Mouse (Mus musculus) heart, embryonic 14.5 days (tissue): ENCODE measurements around the gene Snx29. TPM values are rescaled to one million over a fixed set of nuclear protein-coding genes. Genes with fewer than 3 reads are reported as not detected.

ENCODE experiments used
- ATAC-seq: fragments of 200-750 bp; cut with Nextera tagmentation; 2 replicates; pipeline ENCODE4 v1.8.0; 2017; ENCODE audit warnings: low read depth, moderate TSS enrichment; ENCODE audit not compliant: insufficient number of reproducible peaks, insufficient read depth, low FRiP score
- H3K27ac ChIP-seq, 2 experiments: fragments of 200-500 bp in 1 of 2; fragments of 300-500 bp in 1 of 2; sonication (generic) in 1 of 2; replicated peaks in 1 of 2; 2 replicates each; pipeline ENCODE4 v1.5.1; 2012 to 2014; ENCODE audit warnings: low read depth in 2 of 2, low read length in 2 of 2, control low read depth in 1 of 2, mild to moderate bottlenecking in 1 of 2, mixed read lengths in 1 of 2; ENCODE audit not compliant: control insufficient read depth in 1 of 2, insufficient read depth in 1 of 2
- H3K27me3 ChIP-seq: fragments of 300-500 bp; sonication (generic); 2 replicates; pipeline ENCODE4 v1.6.1; 2014; ENCODE audit warnings: mild to moderate bottlenecking, low read length, control low read depth; ENCODE audit not compliant: control insufficient read depth, insufficient read depth
- H3K36me3 ChIP-seq: fragments of 300-500 bp; sonication (generic); 2 replicates; pipeline ENCODE4 v1.6.1; 2014; ENCODE audit warnings: mild to moderate bottlenecking, control low read depth, low read length, mixed read lengths; ENCODE audit not compliant: control insufficient read depth, insufficient read depth
- H3K4me1 ChIP-seq, 2 experiments: fragments of 200-500 bp in 1 of 2; fragments of 300-500 bp in 1 of 2; sonication (generic) in 1 of 2; 2 replicates each; pipeline ENCODE4 v1.6.1; 2012 to 2014; ENCODE audit warnings: low read length in 2 of 2, control low read depth in 1 of 2, mixed read lengths in 1 of 2; ENCODE audit not compliant: control insufficient read depth in 2 of 2, insufficient read depth in 2 of 2
- H3K4me2 ChIP-seq: fragments of 300-500 bp; sonication (generic); 2 replicates; pipeline ENCODE4 v1.6.1; 2014; ENCODE audit warnings: mild to moderate bottlenecking, low read length
- H3K4me3 ChIP-seq, 2 experiments: fragments of 200-500 bp in 1 of 2; fragments of 300-500 bp in 1 of 2; sonication (generic) in 1 of 2; 2 replicates each; pipeline ENCODE4 v1.5.1; 2012 to 2014; ENCODE audit warnings: low read length in 2 of 2, mild to moderate bottlenecking in 2 of 2, control low read depth in 1 of 2, low read depth in 1 of 2, moderate library complexity in 1 of 2; ENCODE audit not compliant: control insufficient read depth in 1 of 2, insufficient read depth in 1 of 2
- H3K9ac ChIP-seq: fragments of 300-500 bp; sonication (generic); 2 replicates; pipeline ENCODE4 v1.6.1; 2014; ENCODE audit warnings: mild to moderate bottlenecking, low read length
- H3K9me3 ChIP-seq: fragments of 300-500 bp; sonication (generic); 2 replicates; pipeline ENCODE4 v1.6.1; 2016; ENCODE audit warnings: low read length, control low read depth; ENCODE audit not compliant: control insufficient read depth
- WGBS: fragments of 180-500 bp; shearing (Covaris S2); extraction: QIAGEN DNeasy Blood & Tissue Kit; methylation state at CpG from one replicate; pipeline ENCODE4 v1.1.7; 2014; 5-methylcytosine and 5-hydroxymethylcytosine counted together
- polyA plus RNA-seq: library from polyadenylated mRNA; unstranded; fragments of >200 nt; fragmentation: Nextera tagmentation; extraction: Ambion mirVana; gene quantifications from 2 replicates; pipeline ENCODE4 v1.2.1, GENCODE M21; 2014

Gene Snx29
- polyA plus RNA-seq, 1 experiment from 2014 or later: 7.7 TPM

GRCm38 (mm10) chr16:11713265-11713865 lies 390.7 kb downstream of the Snx29 start:
- Histone ChIP-seq H3K27ac (no peak overlapping the region), H3K9me3 (no peaks in the 10 kb centered on the region), H3K4me1 (peaks cover 5 to 11% of the 10 kb centered on the region in 2 experiments), H3K9ac (no peak overlapping the region), H3K4me2 (no peak overlapping the region), H3K4me3 (no peak overlapping the region), H3K27me3 (no peaks in the 10 kb centered on the region), H3K36me3 (no peaks in the 10 kb centered on the region)
- 51% methylated on average over 2 of the region's 2 CpGs for WGBS
- no peak; the same call in 1 of the 2 replicates for ATAC-seq

- H3K4me2 ChIP-seq: no peak overlapping the region
- no peaks in the 10 kb centered on the region for H3K27me3 ChIP-seq
- H3K9me3 ChIP-seq: no peaks in the 10 kb centered on the region
- no peak overlapping the region for H3K9ac ChIP-seq
- ATAC-seq: no peak
- H3K27ac ChIP-seq: no peak overlapping the region
- H3K36me3 ChIP-seq: no peaks in the 10 kb centered on the region
- no peak overlapping the region for H3K4me3 ChIP-seq
- WGBS: 87% methylated on average over 1 of the region's 1 CpGs
- H3K4me1 ChIP-seq: no peaks in the 10 kb centered on the region; a peak in 1 of 4 replicates
Observed at GRCm38 (mm10) chr16:11716932-11717331, 394.2 kb downstream of the Snx29 start.

GRCm38 (mm10) chr16:11725901-11726300 lies 403.2 kb downstream of the Snx29 start:
- no peaks in the 10 kb centered on the region for H3K4me1 ChIP-seq
- no peak for ATAC-seq
- WGBS: 80% methylated on average over 2 of the region's 2 CpGs
- no peaks in the 10 kb centered on the region for H3K27me3 ChIP-seq
- H3K36me3 ChIP-seq: no peaks in the 10 kb centered on the region
- H3K4me3 ChIP-seq: no peak overlapping the region
- H3K9me3 ChIP-seq: no peaks in the 10 kb centered on the region
- no peak overlapping the region for H3K9ac ChIP-seq
- H3K27ac ChIP-seq: no peak overlapping the region
- H3K4me2 ChIP-seq: no peak overlapping the region

GRCm38 (mm10) chr16:11727331-11727730 lies 404.6 kb downstream of the Snx29 start:
- no peak overlapping the region for H3K9ac ChIP-seq
- H3K27ac ChIP-seq: no peak overlapping the region
- no peaks in the 10 kb centered on the region for H3K4me1 ChIP-seq
- H3K4me2 ChIP-seq: no peak overlapping the region
- no peak for ATAC-seq
- no peak overlapping the region for H3K4me3 ChIP-seq
- H3K9me3 ChIP-seq: no peaks in the 10 kb centered on the region
- H3K27me3 ChIP-seq: no peaks in the 10 kb centered on the region
- WGBS: 90% methylated on average over 9 of the region's 9 CpGs
- H3K36me3 ChIP-seq: no peaks in the 10 kb centered on the region

GRCm38 (mm10) chr16:11728131-11728530 lies 405.4 kb downstream of the Snx29 start:
- Histone ChIP-seq H3K27ac (no peak overlapping the region), H3K4me3 (no peak overlapping the region), H3K9me3 (no peaks in the 10 kb centered on the region), H3K4me2 (no peak overlapping the region), H3K36me3 (no peaks in the 10 kb centered on the region), H3K27me3 (no peaks in the 10 kb centered on the region), H3K9ac (no peak overlapping the region), H3K4me1 (no peaks in the 10 kb centered on the region)
- WGBS: 58% methylated on average over 3 of the region's 3 CpGs
- ATAC-seq: no peak

GRCm38 (mm10) chr16:11728627-11729026 lies 405.9 kb downstream of the Snx29 start:
- no peaks in the 10 kb centered on the region for H3K27me3 ChIP-seq
- no peak overlapping the region for H3K4me3 ChIP-seq
- WGBS: 72% methylated on average over 3 of the region's 3 CpGs
- H3K4me2 ChIP-seq: no peak overlapping the region
- H3K9me3 ChIP-seq: no peaks in the 10 kb centered on the region
- no peak overlapping the region for H3K27ac ChIP-seq
- no peak overlapping the region for H3K9ac ChIP-seq
- no peak for ATAC-seq
- H3K36me3 ChIP-seq: no peaks in the 10 kb centered on the region
- H3K4me1 ChIP-seq: no peaks in the 10 kb centered on the region

GRCm38 (mm10) chr16:11729111-11729510 lies 406.4 kb downstream of the Snx29 start:
- 62% methylated on average over 6 of the region's 6 CpGs for WGBS
- H3K9ac ChIP-seq: no peak overlapping the region
- ATAC-seq: no peak
- no peak overlapping the region for H3K4me2 ChIP-seq
- H3K27ac ChIP-seq: no peak overlapping the region
- no peak overlapping the region for H3K4me3 ChIP-seq
- no peaks in the 10 kb centered on the region for H3K27me3 ChIP-seq
- no peaks in the 10 kb centered on the region for H3K36me3 ChIP-seq
- no peaks in the 10 kb centered on the region for H3K4me1 ChIP-seq
- no peaks in the 10 kb centered on the region for H3K9me3 ChIP-seq

GRCm38 (mm10) chr16:11729815-11730214 lies 407.1 kb downstream of the Snx29 start:
- no peak for ATAC-seq

More at GRCm38 (mm10) chr16:11729815-11730214, 407.1 kb downstream of the Snx29 start:
- Histone ChIP-seq H3K4me2 (no peak overlapping the region), H3K36me3 (no peaks in the 10 kb centered on the region), H3K27ac (no peak overlapping the region), H3K4me3 (no peak overlapping the region), H3K9me3 (no peaks in the 10 kb centered on the region), H3K9ac (no peak overlapping the region), H3K4me1 (no peaks in the 10 kb centered on the region), H3K27me3 (no peaks in the 10 kb centered on the region)
- WGBS: 69% methylated on average over 5 of the region's 5 CpGs
